Mouse (Mus musculus) neural tube, embryonic 13.5 days (tissue): ENCODE results near the gene Mettl17. TPM values are rescaled to one million over a fixed set of nuclear protein-coding genes. Genes with fewer than 3 reads are reported as not detected.

Experiments used
- ATAC-seq: fragments of 200-750 bp; cut with Nextera tagmentation; 2 replicates; pipeline ENCODE4 v1.8.0; 2017; ENCODE audit warnings: low read depth, mild to moderate bottlenecking, moderate TSS enrichment, moderate library complexity
- H3K27ac ChIP-seq: fragments of 300-500 bp; sonication (generic); replicated peaks from 2 replicates; pipeline ENCODE4 v1.5.1; 2015; ENCODE audit warnings: moderate library complexity, mild to moderate bottlenecking, inconsistent platforms
- H3K27me3 ChIP-seq: fragments of 300-500 bp; sonication (generic); 2 replicates; pipeline ENCODE4 v1.6.1; 2015; ENCODE audit warnings: mild to moderate bottlenecking, inconsistent platforms
- H3K36me3 ChIP-seq: fragments of 300-500 bp; sonication (generic); 2 replicates; pipeline ENCODE4 v1.6.1; 2015; ENCODE audit warnings: mild to moderate bottlenecking, inconsistent platforms
- H3K4me1 ChIP-seq: fragments of 300-500 bp; sonication (generic); replicated peaks from 2 replicates; pipeline ENCODE4 v1.6.1; 2015; ENCODE audit warnings: inconsistent platforms
- H3K4me2 ChIP-seq: fragments of 300-500 bp; sonication (generic); 2 replicates; pipeline ENCODE4 v1.6.1; 2015; ENCODE audit warnings: inconsistent platforms, mild to moderate bottlenecking, moderate library complexity
- H3K4me3 ChIP-seq: fragments of 300-500 bp; sonication (generic); 2 replicates; pipeline ENCODE4 v1.5.1; 2015; ENCODE audit warnings: mild to moderate bottlenecking, inconsistent platforms
- H3K9ac ChIP-seq: fragments of 300-500 bp; sonication (generic); 2 replicates; pipeline ENCODE4 v1.6.1; 2015; ENCODE audit warnings: moderate library complexity, mild to moderate bottlenecking, inconsistent platforms
- H3K9me3 ChIP-seq: fragments of 300-500 bp; sonication (generic); 2 replicates; pipeline ENCODE4 v1.6.1; 2016; ENCODE audit warnings: inconsistent platforms
- WGBS: fragments of 180-500 bp; shearing (Covaris S2); methylation state at CpG from one replicate; pipeline ENCODE4 v1.1.7; 2015; 5-methylcytosine and 5-hydroxymethylcytosine counted together
- microRNA-seq: library from miRNA; unstranded; fragments of <30 nt; microRNA quantifications from one replicate; pipeline ENCODE4, GENCODE M21; 2016
- polyA plus RNA-seq: library from polyadenylated mRNA; unstranded; fragments of >200 nt; fragmentation: Nextera tagmentation; extraction: Ambion mirVana; gene quantifications from 2 replicates; pipeline ENCODE4 v1.2.1, GENCODE M21; 2015

Mettl17 gene
- polyA plus RNA-seq, 1 experiment from 2014 or later: 78.4 TPM

DNA sequence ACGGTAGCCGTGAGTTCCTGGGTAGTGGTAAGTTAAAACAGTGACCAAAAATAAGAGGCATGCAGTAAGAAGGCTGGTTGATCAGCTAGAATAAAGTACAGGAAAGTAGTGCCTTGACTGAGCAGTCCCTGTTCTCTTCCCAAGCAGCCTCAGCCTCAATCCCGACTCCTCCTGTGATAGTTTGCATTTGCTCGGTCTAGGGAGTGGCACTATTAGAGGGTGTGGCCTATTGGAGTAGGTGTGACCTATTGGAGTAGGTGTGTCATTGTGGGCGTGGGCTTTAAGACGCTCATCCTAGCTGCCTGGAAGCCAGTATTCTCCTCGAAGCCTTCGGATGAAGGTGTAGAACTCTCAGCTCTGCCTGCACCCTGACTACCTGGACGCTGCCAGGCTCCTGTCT lies 54.4 kb downstream of the Mettl17 start:
- H3K36me3 ChIP-seq: no peaks in the 10 kb centered on the region
- no peak overlapping the region for H3K4me3 ChIP-seq
- no peak overlapping the region for H3K9ac ChIP-seq
- H3K27me3 ChIP-seq: no peaks in the 10 kb centered on the region
- H3K9me3 ChIP-seq: 0 out of 2 replicates have a peak, but pooled peaks cover 4% of the 10 kb centered on the region
- H3K4me2 ChIP-seq: no peak overlapping the region
- H3K4me1 ChIP-seq: peaks cover 5% of the 10 kb centered on the region; the same call in 1 of the 2 replicates
- no peak overlapping the region for H3K27ac ChIP-seq
- ATAC-seq: no peak
- WGBS: 91% methylated on average over 9 of the region's 9 CpGs

- Histone ChIP-seq H3K27me3 (no peaks in the 10 kb centered on the region), H3K4me2 (no peak overlapping the region), H3K9me3 (0 out of 2 replicates have a peak, but pooled peaks cover 4% of the 10 kb centered on the region), H3K4me3 (no peak overlapping the region), H3K9ac (no peak overlapping the region), H3K36me3 (no peaks in the 10 kb centered on the region), H3K27ac (no peak overlapping the region), H3K4me1 (peaks cover 5% of the 10 kb centered on the region; the same call in 1 of the 2 replicates)
- ATAC-seq: no peak
- 32% methylated on average over 8 of the region's 8 CpGs for WGBS
Observed at GRCm38 (mm10) chr14:51940944-51941560, 56.4 kb downstream of the Mettl17 start.

DNA sequence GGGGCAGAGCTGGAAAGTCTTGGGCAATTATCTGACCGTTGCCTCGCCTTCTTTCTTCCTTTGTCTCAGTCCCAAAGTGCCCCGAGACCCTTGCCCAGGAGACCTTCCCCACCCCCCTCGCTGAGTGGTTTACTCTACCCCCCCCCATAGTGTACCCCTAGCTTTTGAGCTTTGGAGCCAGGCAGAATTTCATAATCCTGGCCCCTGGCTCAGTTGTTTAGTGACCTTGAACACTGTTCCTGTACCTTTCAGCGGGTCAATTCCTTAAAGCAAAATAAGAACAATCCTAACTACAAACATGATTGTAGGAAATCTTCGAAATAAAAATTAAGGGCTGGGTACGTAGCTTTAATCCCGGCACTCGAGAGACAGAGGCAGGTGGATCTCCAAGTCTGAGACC lies 56.9 kb downstream of the Mettl17 start:
- no peak overlapping the region for H3K4me2 ChIP-seq
- peaks cover 5% of the 10 kb centered on the region; the same call in 1 of the 2 replicates for H3K4me1 ChIP-seq
- H3K4me3 ChIP-seq: no peak overlapping the region
- H3K36me3 ChIP-seq: no peaks in the 10 kb centered on the region
- no peak for ATAC-seq
- WGBS: 48% methylated on average over 9 of the region's 9 CpGs
- no peaks in the 10 kb centered on the region for H3K27me3 ChIP-seq
- H3K9ac ChIP-seq: no peak overlapping the region
- 0 out of 2 replicates have a peak, but pooled peaks cover 4% of the 10 kb centered on the region for H3K9me3 ChIP-seq
- H3K27ac ChIP-seq: no peak overlapping the region

DNA sequence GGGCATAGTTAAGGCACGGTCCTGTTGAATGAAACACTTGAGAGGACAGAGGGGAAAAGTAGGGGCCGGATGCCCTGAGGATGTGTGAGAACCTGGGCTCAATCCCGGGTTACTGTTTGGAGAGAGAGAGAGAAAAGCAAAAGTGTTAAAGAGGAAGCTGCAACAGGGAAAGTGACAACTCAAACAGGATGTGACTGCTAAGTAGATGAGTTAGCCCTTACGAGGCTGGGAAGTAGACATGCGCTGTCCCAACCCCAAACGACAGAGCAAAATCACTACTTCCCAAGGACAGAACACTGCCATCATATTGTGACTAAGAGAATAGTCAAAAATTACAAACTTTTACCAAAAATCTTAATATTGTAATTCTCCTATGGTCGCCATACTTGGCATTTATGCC lies 57.6 kb downstream of the Mettl17 start:
- Histone ChIP-seq H3K9me3 (0 out of 2 replicates have a peak, but pooled peaks cover 4% of the 10 kb centered on the region), H3K9ac (no peak overlapping the region), H3K27me3 (no peaks in the 10 kb centered on the region), H3K4me1 (peaks cover 5% of the 10 kb centered on the region; the same call in 1 of the 2 replicates), H3K4me3 (no peak overlapping the region), H3K36me3 (no peaks in the 10 kb centered on the region), H3K27ac (no peak overlapping the region), H3K4me2 (no peak overlapping the region)
- WGBS: 66% methylated on average over 7 of the region's 7 CpGs
- ATAC-seq: no peak

Small RNA genes lying within 50 kb of the gene (microRNA-seq; reads per million reads assigned to microRNA genes)
- not detected for gene Gm27375

Other genes starting within 250 kb of the Mettl17 start
- gene Gm4181, start 249.2 kb upstream of the Mettl17 start, polyA plus RNA-seq: not detected in 2 replicates
- gene Gm17079, start 189.4 kb upstream of the Mettl17 start, polyA plus RNA-seq: not detected in 2 replicates
- gene Gm5800, start 167.7 kb upstream of the Mettl17 start, polyA plus RNA-seq: not detected in 2 replicates
- not detected in 2 replicates for gene Ang4, start 111.3 kb upstream of the Mettl17 start, polyA plus RNA-seq
- not detected in 2 replicates for gene AY358078, start 84.8 kb upstream of the Mettl17 start, polyA plus RNA-seq
- not detected in 2 replicates for gene Ear6, start 31.1 kb upstream of the Mettl17 start, polyA plus RNA-seq
- gene Slc39a2, start 8.0 kb downstream of the Mettl17 start, polyA plus RNA-seq: 1.3 and 1.5 TPM in 2 replicates
- gene Ndrg2, start 29.3 kb downstream of the Mettl17 start, polyA plus RNA-seq: 151 and 159 TPM in 2 replicates
- gene Tppp2, start 33.6 kb downstream of the Mettl17 start, polyA plus RNA-seq: not detected in 2 replicates
- gene Rnase13, start 37.9 kb downstream of the Mettl17 start, polyA plus RNA-seq: not detected in 2 replicates
- gene Arhgef40, start 99.9 kb downstream of the Mettl17 start, polyA plus RNA-seq: 69.0 and 72.9 TPM in 2 replicates
- not detected in 2 replicates for gene Tmem253, start 130.8 kb downstream of the Mettl17 start, polyA plus RNA-seq
- 32.3 and 32.5 TPM in 2 replicates for gene Zfp219, start 135.9 kb downstream of the Mettl17 start, polyA plus RNA-seq
- gene Olfr221, start 157.6 kb downstream of the Mettl17 start, polyA plus RNA-seq: not detected in 2 replicates
- 631 and 750 TPM in 2 replicates for gene Hnrnpc, start 219.2 kb downstream of the Mettl17 start, polyA plus RNA-seq
- 45.3 and 52.9 TPM in 2 replicates for gene Rpgrip1, start 225.9 kb downstream of the Mettl17 start, polyA plus RNA-seq